Mouse (Mus musculus): ENCODE results near the gene Gm20532. TPM values are rescaled to one million over a fixed set of nuclear protein-coding genes. Genes with fewer than 3 reads are reported as not detected.

The Gm20532 gene
- polyA plus RNA-seq, 1 experiment from 2014 or later, result 0.28 TPM

- Histone ChIP-seq H3K4me3 (peak overlapping the region; percentile 69), H3K9ac (peak overlapping the region; percentile 86), H3K27me3 (replicated peaks) (no peaks in the 10 kb centered on the region), H3K4me2 (peak overlapping the region; percentile 80), H3K27ac (ENCODE audit: poor library complexity, severe bottlenecking) (peak overlapping the region; percentile 90), H3K9me3 (replicated peaks) (no peaks in the 10 kb centered on the region), H3K4me1 (replicated peaks) (peaks cover 48% of the 10 kb centered on the region), H3K36me3 (peaks cover 18% of the 10 kb centered on the region)
- ATAC-seq (ENCODE audit: insufficient number of reproducible peaks, low FRiP score), result no peak
- 49% methylated on average over 6 of the region's 6 CpGs for WGBS
These were observed 726 bp upstream of the Gm20532 start for GRCm38 (mm10) chr2:26585713-26586112.

- H3K36me3 ChIP-seq, result peaks cover 31% of the 10 kb centered on the region
- H3K9ac ChIP-seq, result peak overlapping the region; percentile 86
- peaks cover 54% of the 10 kb centered on the region for H3K4me1 ChIP-seq (replicated peaks)
- 4% methylated on average over 11 of the region's 11 CpGs for WGBS
- H3K27me3 ChIP-seq (replicated peaks), result no peaks in the 10 kb centered on the region
- 0 out of 2 replicates have a peak, but pooled peaks have one; percentile 2 for ATAC-seq (ENCODE audit: insufficient number of reproducible peaks, low FRiP score)
- H3K27ac ChIP-seq (ENCODE audit: poor library complexity, severe bottlenecking), result peak overlapping the region; percentile 90
- no peaks in the 10 kb centered on the region for H3K9me3 ChIP-seq (replicated peaks)
- H3K4me3 ChIP-seq, result peak overlapping the region; percentile 69
- peak overlapping the region; percentile 80 for H3K4me2 ChIP-seq
These were observed 586 bp downstream of the Gm20532 start for GRCm38 (mm10) chr2:26587044-26587405.

GRCm38 (mm10) chr2:26588573-26588972, 2.1 kb downstream of the Gm20532 start:
- Histone ChIP-seq H3K9me3 (replicated peaks) (no peaks in the 10 kb centered on the region), H3K9ac (peak overlapping the region; percentile 86), H3K27ac (ENCODE audit: poor library complexity, severe bottlenecking) (peak overlapping the region; percentile 90), H3K4me1 (replicated peaks) (peaks cover 42% of the 10 kb centered on the region), H3K36me3 (peaks cover 46% of the 10 kb centered on the region), H3K27me3 (replicated peaks) (no peaks in the 10 kb centered on the region), H3K4me2 (peak overlapping the region; percentile 80), H3K4me3 (peak overlapping the region; percentile 69)
- 21% methylated on average over 4 of the region's 4 CpGs for WGBS
- ATAC-seq (ENCODE audit: insufficient number of reproducible peaks, low FRiP score), result no peak

GRCm38 (mm10) chr2:26589284-26589683, 2.8 kb downstream of the Gm20532 start:
- Histone ChIP-seq H3K4me3 (peak overlapping the region; percentile 69), H3K36me3 (peaks cover 51% of the 10 kb centered on the region), H3K27me3 (replicated peaks) (no peaks in the 10 kb centered on the region), H3K4me1 (replicated peaks) (peaks cover 37% of the 10 kb centered on the region), H3K4me2 (peak overlapping the region; percentile 80), H3K9me3 (replicated peaks) (no peaks in the 10 kb centered on the region), H3K9ac (peak overlapping the region; percentile 86; the same call in 1 of the 2 replicates), H3K27ac (ENCODE audit: poor library complexity, severe bottlenecking) (peak overlapping the region; percentile 90)
- ATAC-seq (ENCODE audit: insufficient number of reproducible peaks, low FRiP score), result no peak
- WGBS, result 81% methylated on average over 10 of the region's 10 CpGs

- no peaks in the 10 kb centered on the region for H3K9me3 ChIP-seq (replicated peaks)
- ATAC-seq (ENCODE audit: insufficient number of reproducible peaks, low FRiP score), result no peak
- no peak overlapping the region for H3K4me3 ChIP-seq
- peaks cover 57% of the 10 kb centered on the region for H3K36me3 ChIP-seq
- 87% methylated on average over 7 of the region's 7 CpGs for WGBS
- no peak overlapping the region for H3K9ac ChIP-seq
- peak overlapping the region; percentile 80 for H3K4me2 ChIP-seq
- H3K27ac ChIP-seq (ENCODE audit: poor library complexity, severe bottlenecking), result no peak overlapping the region
- H3K4me1 ChIP-seq (replicated peaks), result peaks cover 37% of the 10 kb centered on the region
- no peaks in the 10 kb centered on the region for H3K27me3 ChIP-seq (replicated peaks)
These were observed 3.8 kb downstream of the Gm20532 start for GRCm38 (mm10) chr2:26590282-26590681.

GRCm38 (mm10) chr2:26590962-26591361, 4.5 kb downstream of the Gm20532 start:
- WGBS, result 90% methylated on average over 7 of the region's 7 CpGs
- peaks cover 37% of the 10 kb centered on the region for H3K4me1 ChIP-seq (replicated peaks)
- H3K9me3 ChIP-seq (replicated peaks), result no peaks in the 10 kb centered on the region
- no peak for ATAC-seq (ENCODE audit: insufficient number of reproducible peaks, low FRiP score)
- H3K27ac ChIP-seq (ENCODE audit: poor library complexity, severe bottlenecking), result peak overlapping the region; percentile 11
- no peak overlapping the region for H3K4me3 ChIP-seq
- peak overlapping the region; percentile 36; the same call in 1 of the 2 replicates for H3K9ac ChIP-seq
- H3K27me3 ChIP-seq (replicated peaks), result no peaks in the 10 kb centered on the region
- peak overlapping the region; percentile 16 for H3K4me2 ChIP-seq
- H3K36me3 ChIP-seq, result peaks cover 57% of the 10 kb centered on the region

GRCm38 (mm10) chr2:26591416-26591815, 5.0 kb downstream of the Gm20532 start:
- H3K36me3 ChIP-seq, result peaks cover 60% of the 10 kb centered on the region
- no peak overlapping the region for H3K4me3 ChIP-seq
- H3K9ac ChIP-seq, result peak overlapping the region; percentile 36; the same call in 1 of the 2 replicates
- H3K27ac ChIP-seq (ENCODE audit: poor library complexity, severe bottlenecking), result peak overlapping the region; percentile 11; the same call in 1 of the 2 replicates
- H3K4me1 ChIP-seq (replicated peaks), result peaks cover 33% of the 10 kb centered on the region
- 77% methylated on average over 12 of the region's 12 CpGs for WGBS
- H3K27me3 ChIP-seq (replicated peaks), result no peaks in the 10 kb centered on the region
- no peak overlapping the region for H3K4me2 ChIP-seq
- no peak for ATAC-seq (ENCODE audit: insufficient number of reproducible peaks, low FRiP score)
- H3K9me3 ChIP-seq (replicated peaks), result no peaks in the 10 kb centered on the region

- Histone ChIP-seq H3K27ac (ENCODE audit: poor library complexity, severe bottlenecking) (no peak overlapping the region), H3K4me3 (no peak overlapping the region), H3K9ac (no peak overlapping the region), H3K9me3 (replicated peaks) (no peaks in the 10 kb centered on the region), H3K36me3 (peaks cover 58% of the 10 kb centered on the region), H3K4me1 (replicated peaks) (peaks cover 17% of the 10 kb centered on the region), H3K4me2 (no peak overlapping the region), H3K27me3 (replicated peaks) (no peaks in the 10 kb centered on the region)
- 62% methylated on average over 9 of the region's 9 CpGs for WGBS
- no peak for ATAC-seq (ENCODE audit: insufficient number of reproducible peaks, low FRiP score)
These were observed 7.0 kb downstream of the Gm20532 start for GRCm38 (mm10) chr2:26593211-26594021.

- Histone ChIP-seq H3K27me3 (replicated peaks) (no peaks in the 10 kb centered on the region), H3K36me3 (peaks cover 58% of the 10 kb centered on the region), H3K4me1 (replicated peaks) (peaks cover 11% of the 10 kb centered on the region; the same call in 1 of the 2 replicates), H3K9ac (no peak overlapping the region), H3K4me3 (no peak overlapping the region), H3K9me3 (replicated peaks) (no peaks in the 10 kb centered on the region), H3K27ac (ENCODE audit: poor library complexity, severe bottlenecking) (no peak overlapping the region), H3K4me2 (no peak overlapping the region)
- WGBS, result 59% methylated on average over 9 of the region's 9 CpGs
- no peak for ATAC-seq (ENCODE audit: insufficient number of reproducible peaks, low FRiP score)
These were observed 7.5 kb downstream of the Gm20532 start for GRCm38 (mm10) chr2:26594022-26594346.

GRCm38 (mm10) chr2:26594461-26594933, 8.1 kb downstream of the Gm20532 start:
- WGBS, result 76% methylated on average over 7 of the region's 7 CpGs
- peak; percentile 5; the same call in 1 of the 2 replicates for ATAC-seq (ENCODE audit: insufficient number of reproducible peaks, low FRiP score)
- H3K36me3 ChIP-seq, result peaks cover 55% of the 10 kb centered on the region

GRCm38 (mm10) chr2:26594934-26595724, 8.7 kb downstream of the Gm20532 start:
- no peak overlapping the region for H3K9ac ChIP-seq
- no peak overlapping the region for H3K27ac ChIP-seq (ENCODE audit: poor library complexity, severe bottlenecking)
- H3K4me3 ChIP-seq, result no peak overlapping the region
- no peaks in the 10 kb centered on the region for H3K27me3 ChIP-seq (replicated peaks)
- H3K9me3 ChIP-seq (replicated peaks), result no peaks in the 10 kb centered on the region
- no peak overlapping the region for H3K4me2 ChIP-seq
- peaks cover 51% of the 10 kb centered on the region for H3K36me3 ChIP-seq
- WGBS, result 64% methylated on average over 6 of the region's 6 CpGs
- H3K4me1 ChIP-seq (replicated peaks), result peaks cover 6% of the 10 kb centered on the region; the same call in 1 of the 2 replicates
- peak; percentile 49 for ATAC-seq (ENCODE audit: insufficient number of reproducible peaks, low FRiP score)

More at GRCm38 (mm10) chr2:26594461-26594933, 8.1 kb downstream of the Gm20532 start:
- Histone ChIP-seq H3K27me3 (replicated peaks) (no peaks in the 10 kb centered on the region), H3K4me3 (no peak overlapping the region), H3K9me3 (replicated peaks) (no peaks in the 10 kb centered on the region), H3K4me1 (replicated peaks) (peaks cover 9% of the 10 kb centered on the region; the same call in 1 of the 2 replicates), H3K4me2 (no peak overlapping the region), H3K9ac (no peak overlapping the region), H3K27ac (ENCODE audit: poor library complexity, severe bottlenecking) (no peak overlapping the region)
